Mouse (Mus musculus) heart, embryonic 14.5 days (tissue): ENCODE results near the gene Cyp26b1. TPM values are rescaled to one million over a fixed set of nuclear protein-coding genes. Genes with fewer than 3 reads are reported as not detected.

Experiments used
- ATAC-seq: fragments of 200-750 bp; cut with Nextera tagmentation; 2 replicates; pipeline ENCODE4 v1.8.0; 2017; ENCODE audit warnings: low read depth, moderate TSS enrichment; ENCODE audit not compliant: insufficient number of reproducible peaks, insufficient read depth, low FRiP score
- H3K27ac ChIP-seq, 2 experiments: fragments of 200-500 bp in 1 of 2; fragments of 300-500 bp in 1 of 2; sonication (generic) in 1 of 2; replicated peaks in 1 of 2; 2 replicates each; pipeline ENCODE4 v1.5.1; 2012 to 2014; ENCODE audit warnings: low read depth in 2 of 2, low read length in 2 of 2, control low read depth in 1 of 2, mild to moderate bottlenecking in 1 of 2, mixed read lengths in 1 of 2; ENCODE audit not compliant: control insufficient read depth in 1 of 2, insufficient read depth in 1 of 2
- H3K27me3 ChIP-seq: fragments of 300-500 bp; sonication (generic); 2 replicates; pipeline ENCODE4 v1.6.1; 2014; ENCODE audit warnings: mild to moderate bottlenecking, low read length, control low read depth; ENCODE audit not compliant: control insufficient read depth, insufficient read depth
- H3K36me3 ChIP-seq: fragments of 300-500 bp; sonication (generic); 2 replicates; pipeline ENCODE4 v1.6.1; 2014; ENCODE audit warnings: mild to moderate bottlenecking, control low read depth, low read length, mixed read lengths; ENCODE audit not compliant: control insufficient read depth, insufficient read depth
- H3K4me1 ChIP-seq, 2 experiments: fragments of 200-500 bp in 1 of 2; fragments of 300-500 bp in 1 of 2; sonication (generic) in 1 of 2; 2 replicates each; pipeline ENCODE4 v1.6.1; 2012 to 2014; ENCODE audit warnings: low read length in 2 of 2, control low read depth in 1 of 2, mixed read lengths in 1 of 2; ENCODE audit not compliant: control insufficient read depth in 2 of 2, insufficient read depth in 2 of 2
- H3K4me2 ChIP-seq: fragments of 300-500 bp; sonication (generic); 2 replicates; pipeline ENCODE4 v1.6.1; 2014; ENCODE audit warnings: mild to moderate bottlenecking, low read length
- H3K4me3 ChIP-seq, 2 experiments: fragments of 200-500 bp in 1 of 2; fragments of 300-500 bp in 1 of 2; sonication (generic) in 1 of 2; 2 replicates each; pipeline ENCODE4 v1.5.1; 2012 to 2014; ENCODE audit warnings: low read length in 2 of 2, mild to moderate bottlenecking in 2 of 2, control low read depth in 1 of 2, low read depth in 1 of 2, moderate library complexity in 1 of 2; ENCODE audit not compliant: control insufficient read depth in 1 of 2, insufficient read depth in 1 of 2
- H3K9ac ChIP-seq: fragments of 300-500 bp; sonication (generic); 2 replicates; pipeline ENCODE4 v1.6.1; 2014; ENCODE audit warnings: mild to moderate bottlenecking, low read length
- H3K9me3 ChIP-seq: fragments of 300-500 bp; sonication (generic); 2 replicates; pipeline ENCODE4 v1.6.1; 2016; ENCODE audit warnings: low read length, control low read depth; ENCODE audit not compliant: control insufficient read depth
- WGBS: fragments of 180-500 bp; shearing (Covaris S2); extraction: QIAGEN DNeasy Blood & Tissue Kit; methylation state at CpG from one replicate; pipeline ENCODE4 v1.1.7; 2014; 5-methylcytosine and 5-hydroxymethylcytosine counted together
- polyA plus RNA-seq: library from polyadenylated mRNA; unstranded; fragments of >200 nt; fragmentation: Nextera tagmentation; extraction: Ambion mirVana; gene quantifications from 2 replicates; pipeline ENCODE4 v1.2.1, GENCODE M21; 2014

Cyp26b1 gene
- polyA plus RNA-seq, 1 experiment from 2014 or later = 0.62 TPM

DNA sequence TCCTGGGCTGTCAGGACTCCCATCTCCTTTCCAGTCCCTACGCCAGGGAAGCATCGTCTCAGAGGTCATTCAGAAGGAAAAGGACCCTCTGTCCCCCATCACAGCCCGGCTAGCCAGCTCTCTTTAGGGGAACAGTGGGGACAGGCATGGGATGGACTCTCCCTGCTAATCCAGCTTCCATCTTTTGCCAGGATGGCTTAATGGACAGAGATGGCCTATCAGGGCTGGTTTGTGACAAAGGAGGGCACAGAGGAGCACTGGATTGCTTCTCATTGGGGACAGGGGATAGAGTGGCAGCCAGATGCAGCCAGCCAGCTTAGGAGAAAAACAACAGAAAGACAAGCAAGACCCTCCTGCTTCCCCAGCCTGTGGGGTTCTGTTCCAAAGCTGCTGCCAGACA is 918 bp upstream of the Cyp26b1 start:
- peaks cover 13 to 14% of the 10 kb centered on the region in 2 experiments for H3K4me1 ChIP-seq
- no peak overlapping the region for H3K4me2 ChIP-seq
- ATAC-seq = no peak
- 49% methylated on average over 3 of the region's 3 CpGs for WGBS
- no peak overlapping the region for H3K4me3 ChIP-seq
- no peak overlapping the region for H3K9ac ChIP-seq
- no peaks in the 10 kb centered on the region for H3K36me3 ChIP-seq
- H3K27me3 ChIP-seq = peaks cover 8% of the 10 kb centered on the region
- no peaks in the 10 kb centered on the region for H3K9me3 ChIP-seq
- no peak overlapping the region for H3K27ac ChIP-seq

DNA sequence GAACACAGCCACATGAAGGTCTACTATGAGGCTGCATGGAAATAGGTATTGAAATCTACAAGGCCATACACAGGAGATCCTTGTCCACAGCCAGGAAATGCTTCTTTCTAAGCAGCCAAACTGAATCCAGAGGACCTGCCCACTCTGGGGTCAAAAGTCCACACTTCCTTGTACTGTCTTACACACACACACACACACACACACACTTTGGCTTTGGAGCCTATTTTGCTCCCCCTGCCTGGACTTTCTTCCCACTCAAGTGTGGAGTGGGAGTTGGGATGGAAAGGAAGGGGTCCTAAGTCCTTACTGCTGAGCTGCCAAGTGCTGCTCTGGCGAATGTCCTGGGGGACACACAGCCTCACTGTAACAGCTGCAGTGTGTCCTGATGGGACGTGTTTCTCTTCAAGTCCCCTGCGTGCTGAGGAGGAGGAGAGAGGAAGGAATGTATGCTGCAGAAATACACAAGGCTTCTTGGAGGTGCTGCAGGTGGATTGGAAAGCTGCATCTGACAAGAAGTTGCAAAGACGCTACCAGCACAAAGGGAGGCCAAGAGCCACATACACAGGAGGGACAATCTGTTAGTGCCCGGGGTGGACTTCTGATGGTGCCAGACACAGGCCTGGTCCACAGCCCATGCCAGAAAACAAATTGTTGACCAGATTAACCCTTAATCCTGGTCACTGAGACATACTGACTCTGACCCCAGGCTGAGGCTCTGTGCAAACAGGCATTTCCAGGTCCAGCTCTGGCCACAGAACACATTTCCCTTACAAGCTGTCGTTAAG is 2.6 kb downstream of the Cyp26b1 start:
- no peak overlapping the region for H3K27ac ChIP-seq
- no peaks in the 10 kb centered on the region for H3K9me3 ChIP-seq
- no peaks in the 10 kb centered on the region for H3K36me3 ChIP-seq
- peaks cover 37% of the 10 kb centered on the region for H3K27me3 ChIP-seq
- H3K4me3 ChIP-seq = no peak overlapping the region
- H3K4me2 ChIP-seq = no peak overlapping the region
- no peak for ATAC-seq
- 54% methylated on average over 6 of the region's 6 CpGs for WGBS
- H3K9ac ChIP-seq = no peak overlapping the region
- peaks cover 18 to 34% of the 10 kb centered on the region in 2 experiments for H3K4me1 ChIP-seq

DNA sequence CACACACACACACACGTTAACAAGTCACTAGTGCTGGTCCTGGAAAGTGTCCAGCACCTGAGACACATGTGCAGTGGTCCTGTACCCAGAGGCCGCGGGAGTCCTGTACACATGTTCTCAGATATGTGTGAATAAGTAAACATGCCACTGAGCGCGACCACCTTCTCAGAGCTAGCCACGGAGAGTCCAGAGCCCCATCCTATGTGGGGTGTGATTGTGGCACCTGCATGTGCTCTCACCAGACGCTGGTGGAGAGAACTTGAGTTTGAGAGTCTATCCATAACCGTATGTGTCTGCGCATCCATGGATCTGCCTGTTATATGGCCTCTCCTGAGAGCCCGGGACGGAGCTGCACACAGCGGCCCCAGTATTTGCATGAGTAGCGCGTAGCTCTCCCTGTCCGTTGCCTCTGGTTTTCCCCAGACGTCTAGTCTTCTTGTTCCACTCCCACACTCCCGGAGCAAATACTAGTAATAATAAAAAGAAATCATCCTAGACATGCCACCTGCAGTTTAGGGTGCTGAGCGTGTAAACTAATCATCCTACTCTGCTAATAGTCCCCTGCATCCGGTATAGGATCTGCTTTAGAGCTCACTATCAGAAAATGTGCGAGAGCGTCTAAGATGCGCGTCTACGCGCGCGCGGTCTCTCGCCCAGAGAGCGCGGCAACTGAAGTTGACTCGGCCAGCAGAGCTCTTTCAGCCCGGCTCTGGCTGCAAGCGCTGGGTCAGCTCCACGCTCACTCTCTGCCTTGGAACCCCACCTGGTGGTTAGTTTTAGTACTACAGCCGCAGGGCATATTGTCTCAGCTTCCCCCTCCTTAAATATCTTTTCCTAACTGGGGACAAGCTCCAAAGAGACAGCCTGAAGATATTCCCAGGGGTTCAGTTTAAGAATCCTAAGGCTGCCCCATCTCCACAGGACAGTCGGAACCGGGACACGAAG is 3.7 kb downstream of the Cyp26b1 start:
- peak overlapping the region in 1 of 2 experiments; percentile 21; a peak in 2 of 4 replicates for H3K4me3 ChIP-seq
- H3K27me3 ChIP-seq = peaks cover 48% of the 10 kb centered on the region
- no peak overlapping the region for H3K9ac ChIP-seq
- WGBS = 4% methylated on average over 39 of the region's 39 CpGs
- H3K4me1 ChIP-seq = peaks cover 19 to 45% of the 10 kb centered on the region in 2 experiments
- H3K27ac ChIP-seq = no peak overlapping the region
- peak overlapping the region; percentile 93 for H3K4me2 ChIP-seq
- no peaks in the 10 kb centered on the region for H3K36me3 ChIP-seq
- ATAC-seq = peak; percentile 41; the same call in 1 of the 2 replicates
- H3K9me3 ChIP-seq = no peaks in the 10 kb centered on the region

DNA sequence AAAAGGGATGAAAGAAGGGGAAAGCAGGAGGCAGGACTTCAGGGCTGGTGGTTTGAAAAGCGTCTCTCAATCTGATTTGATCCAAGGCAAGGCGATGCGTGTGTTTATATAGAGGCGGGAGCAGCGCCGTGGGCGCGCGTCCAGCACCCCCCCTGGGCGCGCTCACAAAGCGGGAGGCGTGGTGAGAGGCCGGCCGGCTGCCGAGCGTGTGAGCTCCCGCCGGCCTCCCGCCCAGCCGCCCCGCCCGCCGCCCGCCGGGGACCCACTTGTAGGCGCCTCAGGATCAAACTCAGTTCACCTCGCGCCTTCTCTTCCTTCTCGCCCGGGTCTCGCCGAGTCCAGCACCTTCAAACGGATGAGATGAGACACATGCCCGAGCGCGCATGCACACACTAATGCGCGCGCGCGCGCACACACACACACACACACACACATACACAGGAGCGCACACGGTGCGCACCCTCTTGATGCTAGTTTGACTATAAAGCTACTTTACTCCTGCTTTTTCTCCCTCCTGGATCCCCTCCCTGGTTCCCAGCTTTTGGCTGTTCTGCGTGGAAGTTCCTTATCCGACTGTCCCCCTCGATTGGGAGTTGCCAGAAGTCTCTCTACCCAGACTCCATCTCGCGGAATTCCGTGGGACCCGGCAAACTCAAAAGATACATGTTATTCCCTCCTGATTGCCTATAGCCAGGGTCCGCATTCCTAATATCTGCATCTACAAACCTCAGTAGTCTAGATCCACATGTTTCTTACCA is 4.6 kb downstream of the Cyp26b1 start:
- H3K36me3 ChIP-seq = no peaks in the 10 kb centered on the region
- peaks cover 23 to 49% of the 10 kb centered on the region in 2 experiments for H3K4me1 ChIP-seq
- H3K9me3 ChIP-seq = no peaks in the 10 kb centered on the region
- under 1% methylated on average over 46 of the region's 54 CpGs for WGBS
- H3K9ac ChIP-seq = peak overlapping the region; percentile 64
- ATAC-seq = no peak
- no peak overlapping the region for H3K27ac ChIP-seq
- peaks cover 58% of the 10 kb centered on the region for H3K27me3 ChIP-seq
- peak overlapping the region; percentile 93 for H3K4me2 ChIP-seq
- peak overlapping the region; percentile 54 for H3K4me3 ChIP-seq

DNA sequence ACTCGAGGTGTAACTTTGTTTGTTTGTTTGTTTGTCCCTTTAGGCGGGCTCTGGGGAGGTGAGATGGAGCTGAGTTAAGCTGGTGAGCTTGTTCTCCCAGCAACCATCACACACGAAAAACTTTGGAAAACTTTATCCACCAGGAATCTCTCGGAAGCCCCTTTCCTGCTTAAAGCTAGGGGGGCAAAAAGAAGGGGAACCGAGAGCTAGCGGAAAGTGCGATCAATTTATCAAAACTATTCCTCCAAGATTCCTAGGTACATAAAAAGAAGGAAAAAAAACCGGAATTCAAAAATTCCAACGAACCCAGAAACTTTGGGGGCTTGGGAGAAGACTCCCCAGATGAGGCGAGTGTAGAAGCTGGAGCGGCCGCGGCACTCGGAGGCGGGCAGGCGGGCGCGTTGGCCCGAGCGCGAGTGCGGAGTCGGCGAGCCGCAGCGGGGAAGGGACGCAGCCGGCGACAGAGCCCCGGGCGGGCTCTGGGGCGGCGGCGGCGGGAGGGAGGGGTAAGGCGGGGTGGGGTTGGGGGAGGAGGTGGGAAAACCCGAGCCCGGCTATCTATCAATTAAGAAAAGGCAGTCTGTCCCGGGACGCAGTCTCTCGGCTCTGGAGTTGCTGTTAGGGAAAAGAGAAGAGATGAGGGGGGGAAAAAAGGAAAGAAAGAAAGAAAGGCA is 5.3 kb downstream of the Cyp26b1 start:
- H3K4me2 ChIP-seq = peak overlapping the region; percentile 93
- peak overlapping the region; percentile 54 for H3K4me3 ChIP-seq
- H3K9ac ChIP-seq = peak overlapping the region; percentile 64
- H3K9me3 ChIP-seq = no peaks in the 10 kb centered on the region
- no peak for ATAC-seq
- under 1% methylated on average over 41 of the region's 41 CpGs for WGBS
- H3K4me1 ChIP-seq = peaks cover 22 to 55% of the 10 kb centered on the region in 2 experiments
- no peaks in the 10 kb centered on the region for H3K36me3 ChIP-seq
- no peak overlapping the region for H3K27ac ChIP-seq
- peaks cover 63% of the 10 kb centered on the region for H3K27me3 ChIP-seq

DNA sequence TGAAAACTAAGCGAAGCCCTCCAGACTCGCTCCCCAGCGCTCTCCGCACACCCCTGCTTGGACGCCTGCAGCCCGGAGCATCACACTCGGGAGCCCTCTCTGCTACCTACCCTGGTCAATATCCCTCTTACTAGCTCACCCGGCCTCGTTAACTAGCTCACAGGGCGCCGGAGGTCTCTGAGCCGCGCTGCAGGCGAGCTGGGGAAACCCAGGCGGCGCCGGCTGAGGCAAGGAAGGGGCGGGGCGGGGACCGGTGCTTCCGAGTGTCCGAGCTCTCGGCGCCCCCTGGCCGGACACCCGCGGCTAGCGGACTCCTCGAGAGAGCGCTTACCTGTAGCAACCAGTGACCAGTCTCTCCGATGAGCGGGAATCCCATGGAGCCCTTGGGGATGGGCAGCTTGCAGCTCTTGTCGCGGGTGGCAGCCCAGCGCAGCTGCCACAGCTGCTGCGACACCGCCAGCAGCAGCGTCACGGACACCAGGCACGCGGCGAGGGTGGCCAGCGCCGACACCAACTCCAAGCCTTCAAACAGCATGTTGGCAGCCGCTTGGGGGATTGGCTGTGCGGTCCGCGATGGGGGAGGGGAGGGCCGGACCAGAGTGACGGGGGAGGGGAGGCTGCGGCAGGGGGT is 6.1 kb downstream of the Cyp26b1 start:
- peaks cover 70% of the 10 kb centered on the region for H3K27me3 ChIP-seq
- ATAC-seq = no peak
- no peaks in the 10 kb centered on the region for H3K36me3 ChIP-seq
- no peaks in the 10 kb centered on the region for H3K9me3 ChIP-seq
- no peak overlapping the region for H3K27ac ChIP-seq
- peak overlapping the region; percentile 93 for H3K4me2 ChIP-seq
- peak overlapping the region; percentile 64 for H3K9ac ChIP-seq
- H3K4me3 ChIP-seq = peak overlapping the region; percentile 45 to 54
- peaks cover 24 to 56% of the 10 kb centered on the region in 2 experiments for H3K4me1 ChIP-seq
- WGBS = under 1% methylated on average over 48 of the region's 51 CpGs
